Mouse (Mus musculus): ENCODE data around the gene Rpl13a.

DNA sequence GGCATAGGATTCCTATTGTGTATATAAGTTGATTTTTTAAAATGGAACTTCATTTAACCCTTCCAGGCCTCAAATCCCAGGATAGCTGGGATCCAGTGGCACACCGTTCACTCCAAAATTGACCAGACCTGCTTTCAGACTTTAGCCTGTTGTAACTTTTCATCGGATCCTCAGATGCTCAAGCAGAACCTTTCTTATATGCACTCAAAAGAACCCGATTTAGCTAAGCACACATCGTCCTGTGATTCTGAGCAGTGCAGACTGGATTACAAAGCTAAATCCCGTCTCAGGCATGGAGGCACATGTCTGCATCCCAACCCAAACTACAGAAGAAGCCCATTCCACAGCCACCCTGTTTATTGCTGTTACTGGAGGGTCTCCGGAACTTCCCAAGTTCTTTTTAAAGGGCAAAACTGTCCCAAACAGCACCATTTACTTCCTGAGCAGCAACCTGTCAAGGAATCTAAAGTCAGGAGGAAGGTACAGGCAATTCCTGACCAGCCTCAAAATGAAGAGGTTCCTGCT lies 799 bp downstream of the Rpl13a start:
- TF ChIP-seq EP300 (IDR thresholded peaks at IDR 0.05; ENCODE audit: low read depth) (no peak), CTCF (IDR thresholded peaks at IDR 0.05; ENCODE audit: low read depth) (no peak)

Data from heart, postnatal 0 days (tissue).